Mouse (Mus musculus) spleen, adult 2 months (tissue): ENCODE data around the gene Olig1. TPM values are rescaled to one million over a fixed set of nuclear protein-coding genes. Genes with fewer than 3 reads are reported as not detected.

Experiments
- DNase-seq, 2 experiments: peaks; one replicate each; pipeline versions ENCODE4 v3.0.0 to v3.0.0-alpha.2; 2012 to 2021; ENCODE audit warnings: low spot score in 2 of 2, low read depth in 1 of 2
- H3K27ac ChIP-seq: fragments of 200-500 bp; 2 replicates; pipeline ENCODE4 v1.5.1; 2012; ENCODE audit warnings: low read length, inconsistent platforms; ENCODE audit not compliant: insufficient read depth
- H3K27me3 ChIP-seq: fragments of 200-500 bp; 2 replicates; pipeline ENCODE4 v1.6.1; 2012; ENCODE audit warnings: mild to moderate bottlenecking, moderate library complexity, low read length, inconsistent platforms; ENCODE audit not compliant: control insufficient read depth, insufficient read depth
- H3K36me3 ChIP-seq: fragments of 200-500 bp; 2 replicates; pipeline ENCODE4 v1.6.1; 2012; ENCODE audit warnings: mild to moderate bottlenecking, low read length, inconsistent platforms; ENCODE audit not compliant: control insufficient read depth, insufficient read depth
- H3K4me1 ChIP-seq: fragments of 200-500 bp; 2 replicates; pipeline ENCODE4 v1.6.1; 2011; ENCODE audit warnings: inconsistent platforms; ENCODE audit not compliant: control insufficient read depth, insufficient read depth, insufficient read length
- H3K4me3 ChIP-seq: fragments of 200-500 bp; 2 replicates; pipeline ENCODE4 v1.5.1; 2011; ENCODE audit warnings: mild to moderate bottlenecking, inconsistent platforms; ENCODE audit not compliant: insufficient read depth, insufficient read length; ENCODE audit errors: extremely low read depth
- CTCF ChIP-seq: fragments of 200-500 bp; IDR thresholded peaks from 2 replicates; pipeline ENCODE4 v1.5.1; 2011; ENCODE audit warnings: mild to moderate bottlenecking, inconsistent platforms; ENCODE audit not compliant: insufficient read depth, insufficient read length, insufficient replicate concordance; ENCODE audit errors: extremely low read depth
- POLR2A ChIP-seq: fragments of 200-500 bp; IDR thresholded peaks from 2 replicates; pipeline ENCODE4 v1.6.1; 2011; ENCODE audit warnings: low read depth, low read length, inconsistent platforms
- WGBS: fragments of 180-500 bp; shearing (Covaris S2); methylation state at CpG from one replicate; pipeline ENCODE4 v1.1.7; 2018; 5-methylcytosine and 5-hydroxymethylcytosine counted together
- polyA plus RNA-seq: library from polyadenylated mRNA; depleted of rRNA; stranded (reverse); fragments of >200 nt; gene quantifications from 2 replicates; pipeline ENCODE4 v1.2.3, GENCODE M21; 2012

Olig1 gene
- polyA plus RNA-seq, 1 experiment = not detected

DNA sequence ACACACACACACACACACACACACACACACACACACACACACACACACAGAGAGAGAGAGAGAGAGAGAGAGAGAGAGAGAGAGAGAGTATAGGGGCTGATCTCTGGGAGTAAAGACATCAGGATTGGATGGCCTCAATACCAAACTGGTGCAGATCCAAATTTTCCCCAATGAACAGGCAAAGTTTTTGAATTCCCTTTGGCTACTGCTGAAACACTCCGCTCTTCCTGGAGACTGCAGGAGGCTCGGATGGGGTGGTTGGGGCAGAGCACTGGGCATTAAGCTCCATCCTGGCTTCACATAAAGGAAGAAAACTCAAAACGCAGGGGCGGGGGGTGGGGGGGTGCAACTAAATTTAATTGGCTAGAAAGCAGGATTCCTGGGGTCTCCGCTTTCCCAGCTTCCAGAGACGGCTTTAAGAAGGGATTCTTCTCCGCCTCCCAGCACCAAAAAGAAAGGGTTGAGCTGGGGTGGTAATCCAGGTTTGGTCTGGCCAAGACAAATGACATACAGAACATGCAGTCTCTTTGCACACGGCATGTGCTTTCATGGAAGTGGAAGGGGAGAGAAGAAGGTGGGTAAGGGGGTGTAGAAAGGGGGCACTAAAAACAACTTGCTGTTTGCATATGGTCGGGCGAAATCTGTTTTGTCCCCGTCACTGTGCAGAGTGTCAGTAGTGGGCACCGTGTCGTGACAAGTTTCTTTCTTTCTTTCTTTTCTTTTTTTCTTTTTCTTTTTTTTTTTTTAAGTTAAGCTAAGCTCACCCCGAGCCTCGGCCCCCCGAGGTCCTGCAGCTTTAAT, 31.3 kb downstream of the Olig1 start:
- no peak for DNase-seq
- Histone ChIP-seq H3K4me3 (no peak overlapping the region), H3K36me3 (no peaks in the 10 kb centered on the region), H3K27me3 (no peaks in the 10 kb centered on the region), H3K4me1 (no peaks in the 10 kb centered on the region), H3K27ac (no peak overlapping the region)
- TF ChIP-seq CTCF = no peak
- no peak for TF ChIP-seq POLR2A
- WGBS = 71% methylated on average over 16 of the region's 16 CpGs

DNA sequence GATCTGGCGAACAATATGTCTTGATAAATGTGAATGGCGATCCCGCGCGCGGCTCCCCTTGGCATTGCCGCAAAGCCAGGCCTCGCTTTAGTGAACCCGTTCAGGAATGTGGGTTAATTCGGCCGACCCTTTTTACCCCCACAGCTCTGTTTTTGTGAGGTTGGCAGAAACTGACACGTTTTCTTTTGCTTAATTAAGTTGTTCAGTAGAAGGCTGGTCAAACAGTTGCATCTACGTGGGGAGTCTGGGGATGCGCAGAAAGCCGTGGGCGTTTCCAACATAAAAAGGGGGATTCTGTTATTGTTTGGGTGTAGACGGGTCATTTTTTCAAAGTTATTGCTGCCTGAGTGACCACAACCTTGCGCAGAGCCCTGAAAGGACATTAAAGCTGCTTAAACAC, 31.9 kb downstream of the Olig1 start:
- TF ChIP-seq CTCF (no peak), POLR2A (no peak)
- Histone ChIP-seq H3K27ac (no peak overlapping the region), H3K27me3 (no peaks in the 10 kb centered on the region), H3K36me3 (no peaks in the 10 kb centered on the region), H3K4me3 (no peak overlapping the region), H3K4me1 (no peaks in the 10 kb centered on the region)
- WGBS = 78% methylated on average over 18 of the region's 18 CpGs
- no peak for DNase-seq

DNA sequence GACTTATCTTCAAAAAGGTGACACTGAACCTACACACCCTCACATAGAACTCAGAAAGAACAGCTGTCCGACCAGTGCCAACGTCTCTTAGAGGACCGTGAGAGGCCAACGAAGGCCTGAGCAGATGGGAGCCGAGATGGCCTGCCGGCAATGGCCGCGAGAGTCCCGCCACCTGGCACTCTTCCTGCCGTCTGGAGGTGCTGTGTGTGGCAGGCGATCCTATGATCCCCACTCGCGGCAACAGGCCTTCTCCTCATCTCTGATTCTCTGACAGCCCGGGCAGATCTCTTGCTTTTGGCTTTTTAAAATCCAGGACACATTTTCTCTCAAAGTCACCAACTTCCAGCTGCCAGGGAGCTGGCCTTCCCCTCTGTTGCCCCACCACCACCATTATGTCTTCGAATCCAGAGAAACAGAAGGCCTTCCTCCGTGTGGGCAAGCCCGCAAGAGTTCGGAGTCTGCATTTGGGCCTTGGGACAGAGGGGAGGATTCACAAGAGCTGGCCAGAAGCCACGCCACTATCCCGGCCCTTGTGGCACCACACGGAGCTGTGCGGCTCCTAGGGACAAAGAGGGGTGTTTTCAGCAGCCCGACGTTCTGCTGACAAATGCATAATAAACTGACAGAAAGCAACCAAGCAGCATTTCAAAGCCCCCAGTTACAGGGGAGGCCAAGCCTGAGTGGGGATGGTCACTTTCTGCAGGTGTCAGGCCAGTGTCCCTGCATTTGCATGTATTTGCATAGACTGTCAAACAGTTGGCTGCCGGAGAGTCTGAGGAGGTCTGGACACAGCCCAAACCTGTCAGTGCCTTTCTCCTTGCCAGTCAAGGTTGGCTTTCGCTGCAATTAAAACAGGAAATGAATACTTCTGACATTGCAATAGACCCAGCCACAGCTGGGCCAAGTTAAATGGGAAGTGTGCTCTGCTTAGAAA, 34.5 kb downstream of the Olig1 start:
- no peaks in the 10 kb centered on the region for H3K36me3 ChIP-seq
- H3K27me3 ChIP-seq = no peaks in the 10 kb centered on the region
- TF ChIP-seq POLR2A (no peak), CTCF (no peak)
- 69% methylated on average over 26 of the region's 26 CpGs for WGBS
- H3K4me1 ChIP-seq = no peaks in the 10 kb centered on the region
- no peak overlapping the region for H3K27ac ChIP-seq
- no peak overlapping the region for H3K4me3 ChIP-seq
- no peak for DNase-seq

DNA sequence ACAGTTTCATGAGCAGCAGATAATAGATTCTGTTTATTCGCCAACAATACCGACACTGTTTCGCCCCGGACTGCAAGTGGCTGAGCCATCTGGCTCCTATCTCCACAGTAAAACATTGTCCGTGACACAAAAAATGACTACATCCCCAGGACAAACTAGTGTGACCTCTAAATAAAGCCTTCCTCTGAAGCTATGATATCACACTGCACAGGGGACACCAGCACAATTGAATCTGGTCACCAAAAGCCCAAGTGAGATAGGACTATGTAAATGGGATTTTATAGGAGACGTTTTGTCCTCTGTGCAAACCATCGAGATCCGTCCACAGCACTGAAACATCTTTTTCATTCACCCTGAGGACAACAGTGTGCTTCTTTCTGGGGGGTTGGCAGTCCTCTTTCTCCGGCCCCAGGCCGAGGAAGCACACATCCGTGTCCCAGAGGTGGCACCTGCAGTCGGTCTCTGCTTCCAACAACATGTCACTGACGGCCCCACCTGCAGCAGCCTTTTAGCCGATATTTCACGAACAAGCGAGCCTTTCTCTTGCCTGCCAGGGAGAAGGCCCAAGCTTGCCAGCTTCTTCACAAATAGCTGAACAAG, 36.0 kb downstream of the Olig1 start:
- TF ChIP-seq POLR2A (no peak), CTCF (no peak)
- Histone ChIP-seq H3K4me1 (no peaks in the 10 kb centered on the region), H3K27ac (no peak overlapping the region), H3K4me3 (no peak overlapping the region), H3K36me3 (no peaks in the 10 kb centered on the region), H3K27me3 (no peaks in the 10 kb centered on the region)
- DNase-seq = no peak
- WGBS = 93% methylated on average over 16 of the region's 16 CpGs

DNA sequence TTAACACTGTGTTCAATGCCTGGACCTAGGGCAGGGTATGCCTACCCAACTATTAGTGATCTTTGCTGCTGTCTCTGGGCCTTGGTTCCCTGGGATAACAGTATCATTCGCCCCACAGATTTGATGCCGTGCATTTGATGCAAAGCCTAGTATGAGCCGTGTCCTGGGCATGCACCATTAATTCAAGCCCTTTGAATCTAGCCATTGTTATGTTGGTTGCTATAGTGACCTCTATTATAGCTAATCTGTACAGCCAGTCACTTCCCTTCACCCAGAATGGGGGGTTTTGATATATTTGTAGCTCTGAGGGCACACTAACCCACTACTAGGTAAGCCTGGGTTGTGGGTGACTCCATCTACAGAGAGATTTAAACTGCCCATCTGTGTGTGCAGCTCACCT, 40.3 kb downstream of the Olig1 start:
- H3K27me3 ChIP-seq = peaks cover 4% of the 10 kb centered on the region; the same call in 1 of the 2 replicates
- no peak overlapping the region for H3K4me3 ChIP-seq
- H3K36me3 ChIP-seq = no peaks in the 10 kb centered on the region
- no peaks in the 10 kb centered on the region for H3K4me1 ChIP-seq
- TF ChIP-seq CTCF (no peak), POLR2A (no peak)
- no peak overlapping the region for H3K27ac ChIP-seq
- no peak for DNase-seq
- WGBS = 83% methylated on average over 3 of the region's 3 CpGs

DNA sequence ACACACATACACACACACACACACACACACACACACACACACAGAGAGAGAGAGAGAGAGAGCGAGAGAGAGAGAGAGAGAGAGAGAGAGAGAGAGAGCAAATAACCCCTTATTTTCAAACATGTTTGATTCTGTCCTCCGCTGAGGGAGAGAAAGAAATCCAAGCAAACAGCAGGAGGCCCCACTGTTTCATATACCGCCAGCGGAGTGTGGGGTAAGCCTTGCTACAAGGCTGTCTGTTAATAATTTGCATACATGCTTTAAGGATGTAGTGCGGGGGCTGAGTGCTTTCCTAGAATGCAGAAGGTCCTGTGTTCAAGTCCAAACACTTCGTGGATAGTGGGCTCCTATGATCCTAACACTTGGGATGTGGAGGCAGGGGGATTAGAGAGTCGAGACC, 43.3 kb downstream of the Olig1 start:
- Histone ChIP-seq H3K36me3 (no peaks in the 10 kb centered on the region), H3K4me3 (no peak overlapping the region), H3K27ac (no peak overlapping the region), H3K4me1 (no peaks in the 10 kb centered on the region), H3K27me3 (peaks cover 8% of the 10 kb centered on the region; the same call in 1 of the 2 replicates)
- DNase-seq = no peak
- 75% methylated on average over 6 of the region's 7 CpGs for WGBS
- TF ChIP-seq POLR2A (no peak), CTCF (no peak)
